Mouse (Mus musculus) heart, embryonic 14.5 days (tissue): Measurements from ENCODE around the gene Rasgef1b. TPM values are rescaled to one million over a fixed set of nuclear protein-coding genes. Genes with fewer than 3 reads are reported as not detected.

ENCODE experiments used
- ATAC-seq: fragments of 200-750 bp; cut with Nextera tagmentation; 2 replicates; pipeline ENCODE4 v1.8.0; 2017; ENCODE audit warnings: low read depth, moderate TSS enrichment; ENCODE audit not compliant: insufficient number of reproducible peaks, insufficient read depth, low FRiP score
- H3K27ac ChIP-seq, 2 experiments: fragments of 200-500 bp in 1 of 2; fragments of 300-500 bp in 1 of 2; sonication (generic) in 1 of 2; replicated peaks in 1 of 2; 2 replicates each; pipeline ENCODE4 v1.5.1; 2012 to 2014; ENCODE audit warnings: low read depth in 2 of 2, low read length in 2 of 2, control low read depth in 1 of 2, mild to moderate bottlenecking in 1 of 2, mixed read lengths in 1 of 2; ENCODE audit not compliant: control insufficient read depth in 1 of 2, insufficient read depth in 1 of 2
- H3K27me3 ChIP-seq: fragments of 300-500 bp; sonication (generic); 2 replicates; pipeline ENCODE4 v1.6.1; 2014; ENCODE audit warnings: mild to moderate bottlenecking, low read length, control low read depth; ENCODE audit not compliant: control insufficient read depth, insufficient read depth
- H3K36me3 ChIP-seq: fragments of 300-500 bp; sonication (generic); 2 replicates; pipeline ENCODE4 v1.6.1; 2014; ENCODE audit warnings: mild to moderate bottlenecking, control low read depth, low read length, mixed read lengths; ENCODE audit not compliant: control insufficient read depth, insufficient read depth
- H3K4me1 ChIP-seq, 2 experiments: fragments of 200-500 bp in 1 of 2; fragments of 300-500 bp in 1 of 2; sonication (generic) in 1 of 2; 2 replicates each; pipeline ENCODE4 v1.6.1; 2012 to 2014; ENCODE audit warnings: low read length in 2 of 2, control low read depth in 1 of 2, mixed read lengths in 1 of 2; ENCODE audit not compliant: control insufficient read depth in 2 of 2, insufficient read depth in 2 of 2
- H3K4me2 ChIP-seq: fragments of 300-500 bp; sonication (generic); 2 replicates; pipeline ENCODE4 v1.6.1; 2014; ENCODE audit warnings: mild to moderate bottlenecking, low read length
- H3K4me3 ChIP-seq, 2 experiments: fragments of 200-500 bp in 1 of 2; fragments of 300-500 bp in 1 of 2; sonication (generic) in 1 of 2; 2 replicates each; pipeline ENCODE4 v1.5.1; 2012 to 2014; ENCODE audit warnings: low read length in 2 of 2, mild to moderate bottlenecking in 2 of 2, control low read depth in 1 of 2, low read depth in 1 of 2, moderate library complexity in 1 of 2; ENCODE audit not compliant: control insufficient read depth in 1 of 2, insufficient read depth in 1 of 2
- H3K9ac ChIP-seq: fragments of 300-500 bp; sonication (generic); 2 replicates; pipeline ENCODE4 v1.6.1; 2014; ENCODE audit warnings: mild to moderate bottlenecking, low read length
- H3K9me3 ChIP-seq: fragments of 300-500 bp; sonication (generic); 2 replicates; pipeline ENCODE4 v1.6.1; 2016; ENCODE audit warnings: low read length, control low read depth; ENCODE audit not compliant: control insufficient read depth
- WGBS: fragments of 180-500 bp; shearing (Covaris S2); extraction: QIAGEN DNeasy Blood & Tissue Kit; methylation state at CpG from one replicate; pipeline ENCODE4 v1.1.7; 2014; 5-methylcytosine and 5-hydroxymethylcytosine counted together
- polyA plus RNA-seq: library from polyadenylated mRNA; unstranded; fragments of >200 nt; fragmentation: Nextera tagmentation; extraction: Ambion mirVana; gene quantifications from 2 replicates; pipeline ENCODE4 v1.2.1, GENCODE M21; 2014

Rasgef1b gene
- polyA plus RNA-seq, 1 experiment from 2014 or later: 45.9 TPM

DNA sequence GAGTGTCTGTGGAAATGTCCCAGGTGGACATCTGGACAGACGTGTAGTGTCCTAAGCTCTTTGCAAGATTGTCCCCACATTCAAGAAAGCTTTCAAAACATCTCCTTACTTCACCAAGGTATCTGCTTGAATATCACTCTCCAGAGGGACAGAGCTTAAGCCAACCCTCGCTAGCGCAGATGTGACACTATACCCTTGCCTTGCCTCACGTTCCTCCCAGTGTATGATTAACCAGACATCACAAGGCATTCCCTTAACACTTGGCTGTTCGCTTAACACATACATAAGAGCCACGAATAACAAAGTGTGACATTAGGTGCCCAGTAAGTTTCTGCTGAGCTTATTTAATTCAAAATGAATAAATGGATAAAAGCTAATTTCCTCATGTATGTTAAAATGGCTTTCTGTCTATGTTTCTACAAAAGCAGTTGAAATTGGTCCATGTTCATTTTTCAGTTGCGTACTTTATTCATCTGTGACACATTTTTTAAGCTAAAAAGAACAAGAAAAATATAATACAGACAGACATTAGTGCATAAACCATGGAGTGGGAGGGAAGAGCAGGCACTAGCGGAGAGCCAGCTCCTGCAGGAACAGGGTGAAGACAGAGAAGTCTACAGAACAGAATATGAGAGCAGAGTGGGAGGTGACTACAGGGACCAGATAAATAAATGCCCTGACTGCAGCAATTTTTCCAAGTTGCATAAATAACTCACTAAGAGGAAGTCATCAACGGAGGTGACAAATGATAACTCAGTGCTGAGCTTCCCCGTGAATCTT lies 126.4 kb downstream of the Rasgef1b start:
- no peak overlapping the region for H3K4me2 ChIP-seq
- H3K4me1 ChIP-seq: peaks cover 0 to 10% of the 10 kb centered on the region in 2 experiments; a peak in 1 of 4 replicates
- no peak for ATAC-seq
- H3K27ac ChIP-seq: no peak overlapping the region
- H3K9me3 ChIP-seq: no peaks in the 10 kb centered on the region
- H3K9ac ChIP-seq: no peak overlapping the region
- H3K36me3 ChIP-seq: no peaks in the 10 kb centered on the region
- H3K4me3 ChIP-seq: no peak overlapping the region
- H3K27me3 ChIP-seq: no peaks in the 10 kb centered on the region
- 61% methylated on average over 10 of the region's 10 CpGs for WGBS

GRCm38 (mm10) chr5:99599376-99599775 lies 129.5 kb downstream of the Rasgef1b start:
- H3K4me1 ChIP-seq: peaks cover 0 to 10% of the 10 kb centered on the region in 2 experiments; a peak in 1 of 4 replicates
- no peak overlapping the region for H3K4me2 ChIP-seq
- H3K9ac ChIP-seq: no peak overlapping the region
- WGBS: 62% methylated on average over 11 of the region's 11 CpGs
- H3K9me3 ChIP-seq: no peaks in the 10 kb centered on the region
- no peak overlapping the region for H3K27ac ChIP-seq
- H3K36me3 ChIP-seq: no peaks in the 10 kb centered on the region
- no peaks in the 10 kb centered on the region for H3K27me3 ChIP-seq
- no peak for ATAC-seq
- no peak overlapping the region for H3K4me3 ChIP-seq

DNA sequence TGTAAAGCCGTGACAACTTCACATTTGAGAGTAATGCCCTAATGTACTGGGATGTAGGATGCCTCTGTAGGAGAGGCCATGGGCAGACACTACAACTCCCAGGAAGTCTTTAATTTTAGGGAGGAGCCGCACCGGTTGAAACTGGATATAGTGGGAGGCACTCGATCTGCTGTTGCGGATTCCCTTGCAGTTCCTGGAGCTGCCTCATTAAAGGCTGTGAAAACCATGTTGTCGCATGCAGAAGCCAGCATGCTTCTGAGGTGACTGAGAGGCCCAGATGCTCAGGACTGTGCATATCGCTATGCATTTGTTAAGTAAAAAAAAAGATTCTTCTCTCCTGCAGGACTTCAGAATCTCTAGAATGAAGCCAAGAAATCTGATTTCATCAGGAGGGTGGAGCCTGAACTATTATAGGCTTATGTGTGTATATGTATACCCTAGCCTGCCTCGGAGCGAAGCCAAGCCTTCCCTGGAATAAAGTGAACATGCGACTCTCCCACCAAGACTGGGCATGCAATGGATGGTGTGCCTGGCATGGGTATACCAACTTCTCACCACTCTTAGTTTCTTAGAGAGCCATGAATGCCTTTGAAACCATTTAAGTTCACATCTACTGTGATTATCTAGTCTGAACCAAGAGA lies 130.3 kb downstream of the Rasgef1b start:
- no peak for ATAC-seq
- Histone ChIP-seq H3K36me3 (no peaks in the 10 kb centered on the region), H3K4me1 (peaks cover 0 to 10% of the 10 kb centered on the region in 2 experiments; a peak in 1 of 4 replicates), H3K4me3 (no peak overlapping the region), H3K27me3 (no peaks in the 10 kb centered on the region), H3K27ac (no peak overlapping the region), H3K9me3 (no peaks in the 10 kb centered on the region), H3K9ac (no peak overlapping the region), H3K4me2 (no peak overlapping the region)
- 59% methylated on average over 10 of the region's 10 CpGs for WGBS

GRCm38 (mm10) chr5:99597701-99598100 lies 131.2 kb downstream of the Rasgef1b start:
- Histone ChIP-seq H3K9ac (no peak overlapping the region), H3K4me2 (no peak overlapping the region), H3K36me3 (no peaks in the 10 kb centered on the region), H3K4me3 (no peak overlapping the region), H3K27ac (no peak overlapping the region), H3K4me1 (peaks cover 0 to 5% of the 10 kb centered on the region in 2 experiments; a peak in 1 of 4 replicates), H3K27me3 (no peaks in the 10 kb centered on the region), H3K9me3 (no peaks in the 10 kb centered on the region)
- WGBS: 50% methylated on average over 7 of the region's 7 CpGs
- no peak for ATAC-seq

DNA sequence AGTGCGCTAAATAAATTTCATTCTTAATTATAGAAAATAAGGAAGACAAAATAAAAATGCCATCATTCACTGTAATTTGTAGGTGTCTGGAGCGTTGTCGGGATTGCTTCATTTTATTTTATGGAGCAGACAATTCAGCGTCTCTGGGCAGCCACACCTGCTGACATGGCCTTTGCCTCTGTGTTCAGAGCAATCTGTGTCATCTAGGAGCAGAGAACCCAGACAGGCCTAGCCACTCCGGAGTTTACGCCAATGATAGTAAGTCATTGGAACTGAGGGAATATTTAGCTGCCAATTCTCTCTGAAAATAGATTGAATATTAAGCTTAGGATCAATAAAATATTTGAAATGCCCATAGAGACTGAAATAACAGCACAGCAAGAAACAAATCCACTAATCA lies 137.5 kb downstream of the Rasgef1b start:
- no peak for ATAC-seq
- Histone ChIP-seq H3K27me3 (no peaks in the 10 kb centered on the region), H3K27ac (no peak overlapping the region), H3K36me3 (no peaks in the 10 kb centered on the region), H3K4me3 (no peak overlapping the region), H3K4me1 (no peaks in the 10 kb centered on the region), H3K9me3 (no peaks in the 10 kb centered on the region), H3K9ac (no peak overlapping the region), H3K4me2 (no peak overlapping the region)
- 83% methylated on average over 6 of the region's 6 CpGs for WGBS

DNA sequence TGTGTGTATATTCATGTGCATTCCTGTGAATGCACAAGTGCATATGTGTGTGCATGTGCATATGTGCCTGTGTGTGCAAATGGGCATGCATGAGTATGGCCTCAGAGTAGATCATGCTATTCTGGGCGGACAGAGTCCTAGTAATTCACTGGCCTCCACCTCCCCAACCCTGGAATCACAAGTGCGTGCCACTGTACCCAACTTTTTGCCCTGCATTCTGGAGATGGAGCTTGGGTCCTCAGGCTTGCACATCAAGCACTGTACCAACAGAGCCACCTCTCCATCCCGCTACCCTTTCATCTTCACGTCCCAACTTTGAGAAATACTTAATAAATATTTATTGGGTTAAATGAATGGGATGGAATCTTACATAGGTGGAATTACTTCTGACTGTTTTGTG lies 138.3 kb downstream of the Rasgef1b start:
- no peaks in the 10 kb centered on the region for H3K27me3 ChIP-seq
- no peak overlapping the region for H3K4me2 ChIP-seq
- no peaks in the 10 kb centered on the region for H3K4me1 ChIP-seq
- no peak overlapping the region for H3K27ac ChIP-seq
- ATAC-seq: no peak
- WGBS: 86% methylated on average over 4 of the region's 4 CpGs
- H3K9ac ChIP-seq: no peak overlapping the region
- no peaks in the 10 kb centered on the region for H3K36me3 ChIP-seq
- H3K4me3 ChIP-seq: no peak overlapping the region
- H3K9me3 ChIP-seq: no peaks in the 10 kb centered on the region

DNA sequence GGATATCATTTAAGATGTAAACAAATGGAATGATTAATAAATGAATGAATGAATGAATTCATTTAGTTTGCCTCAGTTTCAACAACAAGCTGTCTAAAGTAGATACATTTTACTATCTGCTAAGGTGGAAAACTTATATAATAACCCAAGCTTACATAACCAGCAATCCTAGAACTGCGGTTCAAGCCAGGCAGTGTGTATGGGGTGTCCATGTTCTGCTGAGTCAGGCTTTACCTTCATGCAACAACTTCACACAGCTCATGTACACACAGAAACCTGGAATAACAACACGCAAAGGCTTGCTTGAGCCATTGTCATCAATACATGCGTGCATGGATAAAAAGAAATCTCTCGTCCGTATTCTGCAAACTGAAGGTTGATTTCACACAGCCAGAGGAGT lies 140.9 kb downstream of the Rasgef1b start:
- no peak for ATAC-seq
- H3K4me2 ChIP-seq: no peak overlapping the region
- H3K27me3 ChIP-seq: no peaks in the 10 kb centered on the region
- H3K9ac ChIP-seq: no peak overlapping the region
- H3K27ac ChIP-seq: no peak overlapping the region
- no peak overlapping the region for H3K4me3 ChIP-seq
- 89% methylated on average over 5 of the region's 5 CpGs for WGBS
- no peaks in the 10 kb centered on the region for H3K36me3 ChIP-seq
- H3K9me3 ChIP-seq: no peaks in the 10 kb centered on the region
- no peaks in the 10 kb centered on the region for H3K4me1 ChIP-seq
